Mouse (Mus musculus) cerebellum, adult 9-10 months (tissue): ENCODE data around the gene Zfp990.
"Not testable (repeated sequence)": the region's sequence is repeated elsewhere in the genome, so short reads cannot be mapped to it uniquely, and the experiment has no call there.

Source experiments
- DNase-seq: peaks from one replicate; pipeline ENCODE4 v3.0.0; 2022

Gene Zfp990

GRCm38 (mm10) chr4:145510459-145510858 is at the start of gene Zfp990:
Gene Zfp990 (plus strand): TSS chr4:145510759.
- not testable (repeated sequence) for DNase-seq

DNA sequence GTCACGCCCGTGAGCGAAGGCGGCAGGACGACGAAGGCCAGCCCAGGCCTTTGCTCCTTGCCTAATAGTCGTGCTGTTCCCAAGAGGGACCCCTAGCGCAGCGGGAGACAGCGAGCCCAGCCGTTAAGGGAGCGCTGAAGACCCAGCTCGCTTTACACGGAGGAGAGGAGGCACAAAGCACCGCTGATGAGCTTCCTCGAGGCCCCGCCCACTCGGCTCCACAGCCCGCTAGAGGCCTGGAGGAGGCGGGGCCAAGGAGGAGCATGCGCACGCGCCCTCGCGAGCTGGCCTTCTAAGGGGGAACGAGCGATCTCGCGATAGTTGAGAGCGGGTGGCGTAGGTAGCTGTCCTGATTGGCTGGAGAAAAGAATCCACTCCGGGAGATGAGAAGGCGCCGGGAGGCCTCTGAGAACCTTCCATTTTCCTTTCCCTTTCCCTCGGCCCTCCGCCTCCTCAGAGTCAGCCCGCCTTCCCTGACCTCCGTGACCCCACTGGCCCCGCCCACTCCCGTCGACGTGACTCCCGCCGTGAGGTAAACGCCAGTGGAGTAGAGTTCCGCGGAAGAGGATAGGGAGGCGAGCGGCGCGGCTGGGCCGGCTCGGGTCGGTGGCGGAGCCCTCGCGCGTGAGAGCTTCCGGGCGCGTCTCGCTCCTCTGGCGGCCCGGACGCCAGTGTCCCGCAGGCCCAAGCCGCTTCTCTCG is 46.9 kb upstream of the Zfp990 start:
- DNase-seq = not testable (repeated sequence)

GRCm38 (mm10) chr4:145478128-145478527 is 32.4 kb upstream of the Zfp990 start:
- DNase-seq = no peak

DNA sequence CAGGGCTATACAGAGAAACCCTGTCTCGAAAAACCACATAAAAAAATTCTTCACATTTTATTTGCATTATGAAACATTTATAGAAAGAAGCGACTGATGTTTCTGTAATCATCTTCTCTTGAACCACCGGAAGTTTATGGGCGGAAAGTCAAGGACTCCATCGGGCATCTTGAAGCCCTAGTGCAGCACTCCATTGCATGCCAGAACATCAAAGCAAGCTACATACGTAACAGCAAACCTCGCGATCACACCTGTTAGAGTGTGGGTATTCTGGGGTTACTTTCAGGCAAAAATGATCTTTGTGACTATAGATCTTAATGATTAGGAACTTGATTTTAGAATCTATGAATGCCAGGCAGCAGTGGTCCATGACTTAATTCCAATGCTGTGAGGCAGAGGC is 29.9 kb upstream of the Zfp990 start:
- DNase-seq = not testable (repeated sequence)

- no peak for DNase-seq
Observed at GRCm38 (mm10) chr4:145489396-145489795, 21.2 kb upstream of the Zfp990 start.

DNA sequence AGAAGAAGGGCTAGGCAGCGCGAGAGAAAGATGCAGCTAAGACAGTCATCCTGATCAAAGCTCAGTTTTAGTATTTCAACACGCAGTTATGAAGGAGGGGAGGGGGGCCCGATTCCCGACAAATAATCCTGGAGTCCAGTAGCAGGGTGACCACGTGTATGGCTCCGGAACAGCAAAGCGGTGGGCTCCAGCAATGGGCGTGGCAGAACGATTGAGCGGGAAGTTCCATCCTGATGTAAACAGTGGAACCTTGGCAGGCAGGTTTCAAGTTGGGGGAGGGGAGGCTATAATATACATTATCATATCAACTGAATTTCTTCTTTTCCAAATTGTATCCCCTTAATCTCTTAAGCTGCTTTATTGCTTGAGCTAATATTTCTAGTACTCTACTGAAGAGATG is 18.4 kb upstream of the Zfp990 start:
- no peak for DNase-seq

GRCm38 (mm10) chr4:145493316-145493715 is 17.2 kb upstream of the Zfp990 start:
- not testable (repeated sequence) for DNase-seq

- not testable (repeated sequence) for DNase-seq
Observed at GRCm38 (mm10) chr4:145514637-145515036, 4.1 kb downstream of the Zfp990 start.

DNA sequence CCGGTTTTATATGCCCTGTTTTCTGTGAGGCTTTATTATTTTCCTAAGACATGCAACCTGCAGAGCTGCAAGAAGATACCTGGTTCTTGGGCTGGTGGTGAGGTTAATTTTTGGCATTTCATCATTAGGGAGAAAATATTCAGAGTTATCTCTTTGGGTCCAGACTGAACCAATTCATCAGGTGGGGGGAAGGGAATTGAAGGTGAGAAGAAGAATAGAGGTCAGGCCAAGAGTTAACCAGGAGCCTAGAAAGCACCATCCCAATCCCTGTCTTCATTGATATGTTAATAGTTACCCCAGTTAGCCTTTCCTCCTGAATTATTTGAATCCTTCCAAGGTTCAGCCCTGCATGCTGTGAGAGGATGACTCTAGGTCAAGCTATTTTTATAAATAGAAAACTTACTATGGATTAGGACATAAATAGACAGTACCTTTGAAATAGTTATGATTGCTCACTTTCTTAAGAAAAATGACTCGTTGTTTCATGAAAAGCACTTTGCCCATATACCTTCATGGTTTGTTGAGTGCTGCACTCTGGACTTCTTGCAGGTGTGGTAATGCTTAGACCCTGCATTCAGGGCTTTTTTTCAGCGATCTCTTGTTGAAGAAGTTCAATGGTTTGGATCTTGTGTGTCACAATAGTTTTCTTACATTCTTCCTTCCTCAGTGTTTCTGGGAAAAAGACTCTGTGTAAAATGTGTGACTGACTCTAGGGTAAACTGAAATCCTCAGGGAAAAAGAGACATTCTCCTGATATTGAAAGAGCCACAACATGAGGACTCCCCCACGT is 5.4 kb downstream of the Zfp990 start:
- not testable (repeated sequence) for DNase-seq

GRCm38 (mm10) chr4:145517391-145517790 is 6.8 kb downstream of the Zfp990 start:
- DNase-seq = not testable (repeated sequence)

- not testable (repeated sequence) for DNase-seq
Observed at GRCm38 (mm10) chr4:145543861-145544260, 33.3 kb downstream of the Zfp990 start.

- DNase-seq = not testable (repeated sequence)
Observed at GRCm38 (mm10) chr4:145545106-145545505, 34.5 kb downstream of the Zfp990 start.

DNA sequence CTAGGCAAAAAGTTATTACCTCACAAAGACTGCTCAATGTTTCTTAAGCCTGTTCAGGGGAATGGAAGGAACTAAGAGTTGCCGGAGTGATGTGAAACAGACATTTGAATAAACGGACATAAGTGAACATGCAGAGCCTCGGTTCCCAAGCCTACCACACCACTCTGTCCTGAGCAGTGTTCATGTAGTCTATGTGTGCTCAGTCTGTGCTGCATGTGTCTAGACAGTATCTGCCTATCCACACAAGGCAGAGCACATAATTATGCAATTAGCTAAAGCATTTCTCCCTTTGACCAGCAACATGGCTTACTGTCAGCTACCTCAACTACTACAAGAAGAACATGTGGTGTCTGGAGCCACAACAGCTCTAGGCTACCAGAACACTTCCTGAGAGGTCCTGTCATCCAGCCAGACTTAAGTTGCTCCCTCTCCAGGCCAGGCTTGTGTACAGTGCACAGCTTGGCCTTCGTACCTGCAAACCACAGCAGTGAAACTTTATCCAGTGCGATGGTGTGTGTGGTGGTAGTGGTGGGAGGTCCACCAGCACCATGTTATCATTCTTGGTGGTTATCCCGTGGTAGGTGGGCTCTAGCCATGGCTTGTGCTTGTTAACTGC is 35.3 kb downstream of the Zfp990 start:
- not testable (repeated sequence) for DNase-seq

- not testable (repeated sequence) for DNase-seq
Observed at GRCm38 (mm10) chr4:145546477-145546876, 35.9 kb downstream of the Zfp990 start.

DNA sequence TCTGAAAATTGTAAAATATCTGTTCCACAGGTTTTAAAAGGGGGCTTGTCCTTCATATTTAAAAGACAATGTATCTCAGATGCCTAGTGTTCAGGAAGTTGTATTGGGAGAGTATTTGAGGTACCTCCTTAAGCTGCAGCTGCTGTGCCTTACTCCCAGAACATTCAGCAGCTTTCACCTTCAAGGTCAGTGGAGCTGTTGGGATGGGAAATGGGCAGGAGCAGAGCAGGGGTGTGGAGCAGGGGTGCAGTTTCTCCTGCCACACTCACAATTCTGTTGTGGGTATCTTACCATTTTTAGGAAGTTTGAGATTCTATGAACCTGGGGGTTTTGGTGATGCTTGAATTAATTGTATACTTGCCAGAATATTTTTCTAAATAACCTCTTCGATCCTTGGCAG is 46.1 kb downstream of the Zfp990 start:
- DNase-seq = no peak

- DNase-seq = no peak
Observed at GRCm38 (mm10) chr4:145559505-145560099, 49.0 kb downstream of the Zfp990 start.

DNA sequence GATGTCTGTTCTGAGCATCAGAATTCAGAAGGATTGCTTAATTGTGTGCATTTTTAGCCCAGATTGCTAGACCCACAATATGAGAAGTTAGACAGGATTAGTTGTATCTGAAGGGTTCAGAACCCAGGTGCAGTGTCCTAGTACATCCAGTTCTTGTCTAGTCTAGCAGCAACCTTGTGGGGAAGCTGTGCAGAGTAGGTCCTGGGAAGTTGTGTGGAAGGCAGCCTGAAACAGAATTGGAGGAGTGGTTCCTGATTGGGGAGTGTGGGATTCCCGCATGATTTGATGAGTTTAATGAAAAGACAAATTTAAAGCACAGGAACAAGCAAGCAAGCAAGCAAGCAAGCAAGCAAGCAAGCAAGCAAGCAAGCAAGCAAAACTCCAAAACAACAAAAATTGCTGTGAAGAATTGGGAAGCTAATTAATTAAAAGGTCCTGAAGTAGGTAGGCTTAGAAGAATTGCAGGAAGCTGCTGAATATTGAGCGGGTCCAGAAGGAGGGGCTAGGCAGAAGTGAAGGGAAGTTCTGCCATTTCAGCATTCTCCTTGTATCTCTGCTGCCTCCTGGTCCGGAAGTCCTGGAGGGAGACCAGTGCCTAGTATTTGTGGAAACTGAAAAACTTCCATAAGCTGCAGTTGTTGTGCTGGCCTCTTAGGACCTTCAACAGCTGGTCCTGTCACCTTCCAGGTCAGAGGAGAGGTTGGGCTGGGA is 53.7 kb downstream of the Zfp990 start:
- DNase-seq = no peak

DNA sequence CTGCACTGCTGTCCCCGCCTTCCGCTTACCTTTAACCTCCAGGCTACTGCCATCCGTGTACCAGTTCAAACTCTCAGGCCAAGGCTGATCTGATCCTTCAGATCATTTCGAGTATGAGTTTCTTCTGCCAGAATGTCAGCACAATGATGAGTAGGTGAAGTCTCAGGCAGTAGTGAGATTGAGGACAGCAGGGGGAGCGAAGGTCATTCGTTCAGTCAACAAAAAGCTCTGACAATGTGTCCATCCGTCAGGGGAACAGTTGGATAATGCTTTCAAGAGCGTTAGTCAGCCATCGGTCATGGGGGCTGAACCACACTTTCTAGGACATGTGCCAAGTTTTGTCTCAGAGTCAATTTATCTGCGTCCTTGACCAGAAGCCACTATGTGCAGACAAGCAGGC is 59.9 kb downstream of the Zfp990 start:
- not testable (repeated sequence) for DNase-seq

GRCm38 (mm10) chr4:145576623-145577022 is 66.1 kb downstream of the Zfp990 start:
- DNase-seq = not testable (repeated sequence)

DNA sequence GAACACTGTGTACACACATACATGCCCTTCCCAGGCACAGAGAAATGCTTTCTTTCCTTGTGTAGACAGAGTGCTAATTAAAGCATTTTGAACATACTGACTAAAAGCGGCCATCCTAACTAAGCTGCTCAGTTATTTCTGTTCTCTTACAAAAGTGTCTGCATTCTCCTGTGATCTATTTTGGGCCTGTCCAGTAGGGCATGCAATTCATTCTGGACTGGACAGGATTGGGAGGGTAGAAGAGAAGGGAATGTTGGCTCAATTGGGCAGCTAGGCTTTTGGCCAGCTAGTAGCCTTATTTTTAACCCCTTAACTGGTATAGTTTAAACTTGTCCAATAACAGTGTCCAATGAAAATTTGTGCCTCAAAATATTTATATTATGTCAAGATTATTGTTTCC is 69.8 kb downstream of the Zfp990 start:
- DNase-seq = not testable (repeated sequence)

GRCm38 (mm10) chr4:145585078-145585477 is 74.5 kb downstream of the Zfp990 start, which contains the start of gene Gm13212:
Gene Gm13212 (plus strand): TSS chr4:145585166.
- not testable (repeated sequence) for DNase-seq

- DNase-seq = not testable (repeated sequence)
Observed at GRCm38 (mm10) chr4:145586046-145586445, 75.5 kb downstream of the Zfp990 start.
